Mouse (Mus musculus): ENCODE results near the gene Ccdc85c. TPM values are rescaled to one million over a fixed set of nuclear protein-coding genes. Genes with fewer than 3 reads are reported as not detected.
A peak's percentile ranks its signal among the peaks of the same experiment; 100 is the strongest.

Gene Ccdc85c
- polyA plus RNA-seq, 1 experiment from 2014 or later: 14.5 TPM

DNA sequence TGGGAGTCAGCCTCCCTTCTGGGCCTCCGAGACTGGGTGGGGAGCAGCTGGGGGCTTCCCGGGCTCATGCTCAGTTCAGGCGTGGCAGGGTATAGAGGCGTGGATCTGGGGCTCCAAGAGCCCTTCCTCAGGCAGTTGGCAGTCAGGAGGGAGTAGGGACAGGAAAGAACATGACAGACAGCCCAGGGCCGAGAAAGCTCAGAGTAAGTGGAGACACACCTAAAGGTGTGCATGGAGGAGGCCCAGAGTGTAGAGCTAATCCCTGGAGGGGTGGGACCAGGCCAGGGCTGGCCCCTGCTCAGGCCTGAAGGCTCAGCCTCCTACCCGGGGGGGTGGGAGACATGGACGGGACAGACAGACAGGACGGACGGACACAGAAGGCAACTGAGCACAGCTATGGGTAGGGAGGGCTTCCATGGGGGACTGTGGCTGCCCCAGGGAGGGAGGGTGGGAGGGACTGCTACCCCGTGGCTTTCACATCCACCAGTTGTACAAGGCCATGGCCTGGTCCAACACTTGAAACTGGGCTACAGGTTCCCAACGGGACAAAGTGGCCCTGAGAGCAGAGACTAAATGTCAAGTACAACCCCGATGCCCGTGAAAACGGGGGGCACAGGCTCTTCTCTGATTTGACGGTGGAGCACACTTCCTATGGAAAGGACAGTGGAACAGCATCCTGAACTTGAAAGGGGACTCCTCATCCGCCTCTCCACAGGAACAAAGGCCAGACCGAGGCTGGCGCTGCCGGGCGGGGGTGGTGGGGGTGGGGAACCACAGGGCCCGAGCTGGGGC, 55.2 kb downstream of the Ccdc85c start:
- Histone ChIP-seq H3K4me2 (replicated peaks) (peak overlapping the region; percentile 24; the same call in 1 of the 2 replicates), H3K4me1 (peaks cover 86% of the 10 kb centered on the region), H3K36me3 (no peaks in the 10 kb centered on the region), H3K9me3 (no peaks in the 10 kb centered on the region), H3K27ac (peak overlapping the region; percentile 81), H3K9ac (peak overlapping the region; percentile 36; the same call in 1 of the 2 replicates), H3K27me3 (replicated peaks) (no peaks in the 10 kb centered on the region), H3K4me3 (no peak overlapping the region)
- ATAC-seq (ENCODE audit: low FRiP score, low read depth): 0 out of 2 replicates have a peak, but pooled peaks have one; percentile 7
- 72% methylated on average over 21 of the region's 21 CpGs for WGBS

DNA sequence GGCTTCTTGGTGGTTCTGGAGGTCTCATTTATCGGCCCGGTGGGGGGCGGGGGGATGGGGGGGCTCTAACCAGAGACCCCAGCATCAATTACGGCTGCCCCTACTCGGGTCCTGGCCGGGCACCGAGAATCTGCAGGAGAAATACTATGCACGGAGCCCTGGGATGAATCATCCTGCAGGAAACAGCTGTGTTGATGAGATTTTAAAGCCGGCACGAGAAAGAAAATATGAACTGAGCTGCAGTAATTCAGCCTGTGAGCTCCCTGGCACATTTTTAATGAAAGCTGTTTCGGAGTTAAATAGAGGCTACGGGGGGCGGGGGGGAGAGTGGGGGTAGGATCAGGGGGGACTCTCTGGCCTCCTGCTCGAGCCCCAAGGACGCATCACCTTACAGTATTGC, 56.1 kb downstream of the Ccdc85c start:
- Histone ChIP-seq H3K9me3 (no peaks in the 10 kb centered on the region), H3K4me1 (peaks cover 85% of the 10 kb centered on the region), H3K4me2 (replicated peaks) (peak overlapping the region; percentile 24; the same call in 1 of the 2 replicates), H3K27me3 (replicated peaks) (no peaks in the 10 kb centered on the region), H3K4me3 (no peak overlapping the region), H3K9ac (peak overlapping the region; percentile 45), H3K27ac (peak overlapping the region; percentile 81), H3K36me3 (no peaks in the 10 kb centered on the region)
- no peak for ATAC-seq (ENCODE audit: low FRiP score, low read depth)
- WGBS: 50% methylated on average over 15 of the region's 15 CpGs

DNA sequence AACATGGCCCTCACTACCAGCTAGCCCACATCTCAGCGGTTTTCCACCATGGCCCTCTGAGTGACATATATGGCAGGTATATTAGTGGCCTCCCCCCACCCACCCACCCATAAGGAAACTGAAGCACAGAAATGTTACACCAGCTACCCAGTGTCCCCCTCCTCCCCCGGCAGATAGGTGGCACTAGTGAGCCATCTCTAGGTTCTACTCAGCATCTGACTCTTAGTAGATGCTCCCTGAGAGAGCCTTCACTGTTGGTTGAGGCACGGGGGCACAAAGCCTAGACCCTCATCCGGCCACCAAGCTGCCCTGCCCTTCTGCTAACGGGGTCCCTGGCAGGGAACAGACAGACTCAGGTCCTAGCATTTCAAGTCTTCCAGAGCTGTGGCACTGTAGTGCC, 57.7 kb downstream of the Ccdc85c start:
- Histone ChIP-seq H3K9ac (no peak overlapping the region), H3K27ac (peak overlapping the region; percentile 50; the same call in 1 of the 2 replicates), H3K4me3 (no peak overlapping the region), H3K27me3 (replicated peaks) (no peaks in the 10 kb centered on the region), H3K4me2 (replicated peaks) (0 out of 2 replicates have a peak overlapping the region, but pooled peaks have one; percentile 17), H3K9me3 (no peaks in the 10 kb centered on the region), H3K4me1 (peaks cover 85% of the 10 kb centered on the region), H3K36me3 (no peaks in the 10 kb centered on the region)
- ATAC-seq (ENCODE audit: low FRiP score, low read depth): no peak
- 58% methylated on average over 5 of the region's 5 CpGs for WGBS

DNA sequence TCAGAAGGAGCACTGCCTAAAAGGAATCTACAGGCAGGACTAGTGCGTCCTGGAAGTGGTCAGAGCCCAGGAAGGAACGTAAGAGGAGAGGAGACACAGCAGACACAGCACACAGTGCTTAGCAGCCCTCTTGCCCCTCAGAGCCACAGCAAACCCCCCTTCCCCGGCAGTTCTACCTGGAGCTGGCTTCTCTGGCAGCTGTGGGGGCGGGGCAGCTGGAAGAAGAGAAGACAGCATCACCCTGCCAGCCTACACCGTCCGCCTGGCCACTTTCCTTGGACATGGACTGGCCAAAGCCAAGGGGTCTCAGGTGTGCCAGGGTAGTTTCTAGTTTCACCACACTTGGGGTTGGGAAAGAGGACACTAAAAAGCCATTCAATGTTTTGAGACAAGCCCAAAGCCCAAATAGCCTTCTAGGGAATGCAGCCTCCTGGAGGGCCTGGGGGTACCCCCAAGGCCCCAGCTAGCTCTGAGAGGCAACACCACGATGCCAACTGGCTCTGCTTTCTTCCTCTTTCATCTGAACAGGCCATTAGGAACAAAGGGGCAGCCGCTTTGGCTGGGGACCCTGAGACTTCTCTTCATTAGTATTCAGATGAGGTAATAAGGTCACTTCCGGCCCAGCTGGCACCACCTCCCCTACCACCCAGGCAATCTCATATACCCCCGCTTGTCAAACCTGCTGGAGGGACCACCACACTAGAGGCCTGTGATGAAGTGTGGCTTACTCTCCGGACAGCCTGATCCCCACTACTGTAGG, 58.4 kb downstream of the Ccdc85c start:
- H3K27me3 ChIP-seq (replicated peaks): no peaks in the 10 kb centered on the region
- no peak overlapping the region for H3K9ac ChIP-seq
- peak overlapping the region; percentile 62 for H3K27ac ChIP-seq
- H3K4me1 ChIP-seq: peaks cover 92% of the 10 kb centered on the region
- 54% methylated on average over 11 of the region's 11 CpGs for WGBS
- H3K4me3 ChIP-seq: no peak overlapping the region
- no peaks in the 10 kb centered on the region for H3K9me3 ChIP-seq
- H3K36me3 ChIP-seq: no peaks in the 10 kb centered on the region
- ATAC-seq (ENCODE audit: low FRiP score, low read depth): peak; percentile 35; the same call in 1 of the 2 replicates
- 0 out of 2 replicates have a peak overlapping the region, but pooled peaks have one; percentile 17 for H3K4me2 ChIP-seq (replicated peaks)

DNA sequence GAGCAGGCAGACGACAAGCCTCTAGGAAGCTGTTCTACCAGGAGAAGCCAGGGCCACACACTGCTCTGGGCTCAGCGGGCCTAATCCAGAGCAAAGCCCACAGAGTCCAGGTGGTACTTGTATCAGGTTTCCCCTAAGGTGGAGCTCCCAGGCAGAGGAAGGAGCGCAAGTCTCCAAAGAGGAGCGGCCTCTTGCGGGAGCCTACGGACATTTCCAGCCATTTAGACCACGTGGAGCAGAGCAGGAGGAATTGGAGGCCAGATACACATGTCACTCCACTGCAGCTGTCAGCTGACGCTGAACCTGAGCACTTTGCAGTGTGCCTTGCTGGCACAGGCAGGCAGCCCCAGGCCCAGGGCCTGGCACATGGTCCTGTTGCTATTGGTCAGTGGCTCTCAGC, 60.1 kb downstream of the Ccdc85c start:
- WGBS: 70% methylated on average over 8 of the region's 8 CpGs
- Histone ChIP-seq H3K36me3 (0 out of 2 replicates have a peak, but pooled peaks cover 5% of the 10 kb centered on the region), H3K9ac (no peak overlapping the region), H3K27me3 (replicated peaks) (no peaks in the 10 kb centered on the region), H3K9me3 (no peaks in the 10 kb centered on the region), H3K4me3 (no peak overlapping the region), H3K4me2 (replicated peaks) (no peak overlapping the region), H3K27ac (no peak overlapping the region), H3K4me1 (peaks cover 84% of the 10 kb centered on the region)
- no peak for ATAC-seq (ENCODE audit: low FRiP score, low read depth)

DNA sequence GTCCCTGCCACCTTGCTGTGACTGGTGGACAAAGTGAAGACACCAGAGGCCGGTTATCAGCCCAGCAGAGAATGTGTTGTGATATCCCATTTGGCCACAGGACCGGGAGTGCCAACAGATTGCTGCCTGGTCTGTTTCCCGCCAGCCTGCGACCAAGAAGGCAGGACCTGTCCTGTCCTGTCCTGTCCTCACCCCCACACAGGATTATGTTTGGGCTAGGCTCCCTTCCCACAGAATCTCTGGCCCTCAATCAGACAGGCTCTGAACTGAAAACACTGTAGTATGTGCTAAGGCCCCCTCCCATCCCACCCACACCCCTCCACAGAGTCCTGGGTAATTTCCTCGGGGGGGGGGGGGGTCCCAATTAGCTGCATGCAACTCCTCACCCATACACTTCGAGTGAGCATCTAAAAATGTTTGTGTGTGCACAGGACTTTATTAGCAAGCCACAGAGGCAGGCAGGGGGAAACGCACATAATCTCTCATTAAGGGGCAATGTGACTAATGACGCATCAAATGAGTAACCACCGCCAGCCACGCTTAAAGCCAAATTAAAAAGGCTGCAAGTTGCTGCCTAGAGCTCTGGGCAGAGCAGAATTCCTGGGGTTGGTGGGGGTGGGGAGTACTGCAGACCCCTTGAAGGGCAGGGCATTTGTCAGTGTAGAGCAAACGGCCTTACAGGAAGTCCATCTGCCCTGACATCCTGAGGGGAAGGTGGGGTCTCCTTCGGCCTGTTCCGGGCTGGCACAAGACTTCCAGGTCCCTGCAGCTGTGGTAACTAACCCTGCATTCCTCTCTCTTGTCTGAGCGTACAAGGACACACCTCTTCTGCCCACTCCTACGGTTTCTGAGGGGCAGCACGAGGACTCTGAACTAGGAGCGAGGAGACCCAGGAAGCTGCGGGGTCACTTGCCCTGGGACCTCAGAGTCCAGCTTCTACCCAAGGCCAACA, 61.9 kb downstream of the Ccdc85c start:
- H3K4me3 ChIP-seq: no peak overlapping the region
- H3K4me2 ChIP-seq (replicated peaks): 0 out of 2 replicates have a peak overlapping the region, but pooled peaks have one; percentile 22
- H3K9ac ChIP-seq: 0 out of 2 replicates have a peak overlapping the region, but pooled peaks have one; percentile 40
- no peaks in the 10 kb centered on the region for H3K9me3 ChIP-seq
- H3K36me3 ChIP-seq: 0 out of 2 replicates have a peak, but pooled peaks cover 5% of the 10 kb centered on the region
- 35% methylated on average over 18 of the region's 18 CpGs for WGBS
- H3K27me3 ChIP-seq (replicated peaks): no peaks in the 10 kb centered on the region
- H3K4me1 ChIP-seq: peaks cover 77% of the 10 kb centered on the region
- H3K27ac ChIP-seq: peak overlapping the region; percentile 43
- no peak for ATAC-seq (ENCODE audit: low FRiP score, low read depth)

DNA sequence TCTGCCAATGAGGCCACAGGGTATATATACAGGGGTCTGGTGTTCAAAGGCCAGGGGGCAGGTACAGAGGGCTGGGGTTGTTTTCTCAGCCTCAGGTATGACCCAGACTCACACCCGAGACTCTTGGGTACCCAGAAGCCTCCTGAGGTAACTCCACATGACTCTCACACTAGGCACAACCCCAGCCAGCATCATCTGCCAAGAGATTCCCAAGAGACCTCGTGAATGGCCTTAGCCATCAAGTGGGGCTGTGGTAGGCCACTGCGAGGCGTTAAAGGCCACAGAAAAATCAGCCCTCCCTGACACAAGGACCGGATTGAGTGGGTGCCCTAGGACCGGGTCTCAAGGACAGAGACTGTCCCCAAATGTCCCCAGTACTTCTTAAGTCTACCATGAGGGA, 62.7 kb downstream of the Ccdc85c start:
- H3K4me2 ChIP-seq (replicated peaks): no peak overlapping the region

DNA sequence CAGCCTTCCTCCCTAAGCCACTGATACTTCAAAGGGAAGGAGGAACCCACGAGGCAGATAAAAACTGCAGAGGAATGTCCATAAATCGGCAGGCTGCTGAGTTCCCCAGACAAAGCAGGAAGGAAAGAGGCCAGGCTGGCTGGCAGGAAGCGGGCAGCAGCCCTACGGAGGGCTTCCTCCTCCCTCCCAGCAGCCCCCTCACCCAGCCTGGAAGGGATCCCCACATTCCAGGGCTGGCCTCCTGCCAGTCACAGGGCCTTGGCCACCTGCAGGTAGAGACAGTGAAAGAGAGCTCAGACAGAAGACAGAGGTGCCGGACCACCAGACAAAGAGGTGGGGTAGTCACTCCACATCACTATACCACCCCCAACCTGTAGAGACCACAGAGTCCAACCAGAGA, 63.2 kb downstream of the Ccdc85c start:
- no peak overlapping the region for H3K4me3 ChIP-seq
- no peaks in the 10 kb centered on the region for H3K9me3 ChIP-seq
- peaks cover 12% of the 10 kb centered on the region; the same call in 1 of the 2 replicates for H3K36me3 ChIP-seq
- no peak overlapping the region for H3K4me2 ChIP-seq (replicated peaks)
- ATAC-seq (ENCODE audit: low FRiP score, low read depth): no peak
- H3K9ac ChIP-seq: 0 out of 2 replicates have a peak overlapping the region, but pooled peaks have one; percentile 2
- H3K27ac ChIP-seq: 0 out of 2 replicates have a peak overlapping the region, but pooled peaks have one; percentile 2
- H3K27me3 ChIP-seq (replicated peaks): no peaks in the 10 kb centered on the region
- WGBS: 25% methylated on average over 5 of the region's 5 CpGs
- peaks cover 68% of the 10 kb centered on the region for H3K4me1 ChIP-seq

More for the DNA sequence above, 62.7 kb downstream of the Ccdc85c start:
- no peaks in the 10 kb centered on the region for H3K27me3 ChIP-seq (replicated peaks)
- H3K27ac ChIP-seq: no peak overlapping the region
- no peak overlapping the region for H3K4me3 ChIP-seq
- H3K9me3 ChIP-seq: no peaks in the 10 kb centered on the region
- H3K4me1 ChIP-seq: peaks cover 68% of the 10 kb centered on the region
- H3K36me3 ChIP-seq: 0 out of 2 replicates have a peak, but pooled peaks cover 8% of the 10 kb centered on the region
- no peak overlapping the region for H3K9ac ChIP-seq
- ATAC-seq (ENCODE audit: low FRiP score, low read depth): no peak
- WGBS: 83% methylated on average over 6 of the region's 6 CpGs

DNA sequence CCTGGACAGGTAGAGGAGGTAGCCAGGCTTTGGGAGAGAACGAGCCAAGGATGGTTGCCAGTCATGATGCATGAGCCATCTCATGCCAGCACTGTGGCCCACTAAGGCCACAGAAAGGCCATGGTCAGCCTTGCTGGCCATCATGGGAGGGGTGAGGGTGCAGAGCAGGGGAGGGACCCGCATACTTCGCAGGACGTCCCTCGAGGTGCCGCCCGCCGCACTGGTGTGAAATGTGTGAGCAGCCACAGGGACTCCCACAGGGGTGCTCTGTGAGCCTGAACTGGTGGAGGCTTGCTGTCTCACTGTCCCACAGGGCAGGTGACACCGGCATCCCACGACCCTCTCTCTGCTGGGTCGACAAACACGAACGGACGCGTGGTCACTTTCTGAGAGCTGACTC, 64.6 kb downstream of the Ccdc85c start:
- Histone ChIP-seq H3K4me3 (no peak overlapping the region), H3K27ac (no peak overlapping the region), H3K36me3 (peaks cover 21% of the 10 kb centered on the region), H3K9ac (no peak overlapping the region), H3K9me3 (no peaks in the 10 kb centered on the region), H3K4me2 (replicated peaks) (no peak overlapping the region), H3K4me1 (peaks cover 61% of the 10 kb centered on the region), H3K27me3 (replicated peaks) (no peaks in the 10 kb centered on the region)
- ATAC-seq (ENCODE audit: low FRiP score, low read depth): no peak
- 92% methylated on average over 15 of the region's 15 CpGs for whole genome bisulfite sequencing

DNA sequence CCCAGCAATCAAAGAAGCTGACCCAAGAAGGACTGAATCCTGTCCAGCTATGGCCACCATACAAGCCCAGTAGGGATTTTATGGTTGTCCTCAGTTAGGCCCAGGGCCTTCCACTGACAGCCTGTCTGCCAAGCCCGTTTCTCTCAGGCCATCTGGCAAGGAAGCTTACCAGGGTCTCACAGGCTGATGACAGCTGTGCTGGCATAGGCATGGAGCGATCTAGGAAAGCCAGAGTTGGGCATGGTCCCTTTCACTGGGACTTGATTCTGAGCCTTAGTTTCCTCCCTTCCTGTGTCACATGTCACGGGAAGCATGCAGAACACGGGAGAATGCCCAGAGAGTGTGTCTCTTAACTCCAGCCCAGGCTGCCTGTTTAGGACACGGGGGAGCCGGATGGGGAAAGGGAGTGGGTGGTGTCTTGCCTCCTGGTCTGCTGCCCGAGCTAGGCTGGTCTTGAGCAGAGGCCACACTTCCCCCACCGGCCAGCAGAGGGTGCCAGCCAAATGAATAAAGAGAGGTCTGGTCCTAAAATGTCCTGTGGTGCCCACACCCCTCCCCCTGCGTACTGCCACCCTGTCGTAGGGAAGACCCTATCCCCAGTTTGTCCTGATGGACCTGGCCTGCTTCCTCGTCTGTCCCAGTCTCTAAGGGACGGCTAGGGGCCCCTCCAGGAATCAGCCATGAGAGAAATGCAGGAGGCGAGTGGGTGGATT, 66.3 kb downstream of the Ccdc85c start:
- peak overlapping the region; percentile 6; the same call in 1 of the 2 replicates for H3K4me2 ChIP-seq (replicated peaks)
- H3K36me3 ChIP-seq: peaks cover 38% of the 10 kb centered on the region
- no peak overlapping the region for H3K9ac ChIP-seq
- ATAC-seq (ENCODE audit: low FRiP score, low read depth): no peak
- 31% methylated on average over 13 of the region's 13 CpGs for WGBS
- H3K27me3 ChIP-seq (replicated peaks): no peaks in the 10 kb centered on the region
- H3K4me1 ChIP-seq: peaks cover 53% of the 10 kb centered on the region
- no peaks in the 10 kb centered on the region for H3K9me3 ChIP-seq
- H3K4me3 ChIP-seq: no peak overlapping the region
- H3K27ac ChIP-seq: no peak overlapping the region

DNA sequence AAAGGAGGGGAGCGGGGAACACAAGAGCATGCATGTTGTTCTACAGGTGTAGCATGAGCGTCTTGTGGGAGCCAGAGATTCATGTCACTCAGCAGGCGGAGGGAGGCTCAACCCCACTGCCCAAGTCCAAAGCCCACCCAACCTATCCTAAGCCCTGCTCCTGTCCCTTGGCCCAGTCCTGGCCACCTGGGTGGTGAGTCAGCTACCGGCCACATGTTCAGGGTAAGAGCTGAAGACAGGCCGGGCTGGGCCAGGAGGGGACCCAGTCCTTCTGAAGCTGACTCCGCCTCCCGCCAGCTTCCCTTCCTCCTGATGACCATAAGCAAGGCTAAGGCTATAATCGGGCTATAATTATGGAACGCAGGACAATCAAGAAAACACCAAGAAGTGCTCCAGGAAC, 67.0 kb downstream of the Ccdc85c start:
- H3K27me3 ChIP-seq (replicated peaks): no peaks in the 10 kb centered on the region
- ATAC-seq (ENCODE audit: low FRiP score, low read depth): no peak
- no peaks in the 10 kb centered on the region for H3K9me3 ChIP-seq
- H3K4me3 ChIP-seq: no peak overlapping the region
- peaks cover 40% of the 10 kb centered on the region for H3K36me3 ChIP-seq
- no peak overlapping the region for H3K27ac ChIP-seq
- WGBS: 89% methylated on average over 9 of the region's 9 CpGs
- H3K9ac ChIP-seq: no peak overlapping the region
- H3K4me2 ChIP-seq (replicated peaks): no peak overlapping the region
- H3K4me1 ChIP-seq: peaks cover 46% of the 10 kb centered on the region

Data from neural tube, embryonic 12.5 days (tissue).